Mouse (Mus musculus) liver, embryonic 14.5 days (tissue): ENCODE data around the gene Sbf1. TPM values are rescaled to one million over a fixed set of nuclear protein-coding genes. Genes with fewer than 3 reads are reported as not detected.

Experiments
- ATAC-seq: fragments of 200-750 bp; cut with Nextera tagmentation; 2 replicates; pipeline ENCODE4 v1.8.0; 2017; ENCODE audit warnings: moderate number of reproducible peaks, mild to moderate bottlenecking, moderate library complexity; ENCODE audit not compliant: insufficient read depth
- DNase-seq, 3 experiments: peaks; one replicate each; pipeline ENCODE4 v3.0.0-alpha.2; 2012 to 2013; ENCODE audit warnings: low read depth in 3 of 3, low spot score in 3 of 3
- H3K27ac ChIP-seq: fragments of 300-500 bp; sonication (generic); 2 replicates; pipeline ENCODE4 v1.5.1; 2014; ENCODE audit warnings: moderate library complexity, mild to moderate bottlenecking, control low read depth, inconsistent platforms
- H3K27me3 ChIP-seq: fragments of 300-500 bp; sonication (generic); 2 replicates; pipeline ENCODE4 v1.6.1; 2014; ENCODE audit warnings: mild to moderate bottlenecking, low read length, moderate library complexity; ENCODE audit not compliant: control insufficient read depth, insufficient read depth
- H3K36me3 ChIP-seq: fragments of 300-500 bp; sonication (generic); replicated peaks from 2 replicates; pipeline ENCODE4 v1.6.1; 2014; ENCODE audit warnings: low read depth; ENCODE audit not compliant: control insufficient read depth, insufficient read depth
- H3K4me1 ChIP-seq, 2 experiments: fragments of 200-500 bp in 1 of 2; fragments of 300-500 bp in 1 of 2; sonication (generic) in 1 of 2; replicated peaks; 2 replicates each; pipeline ENCODE4 v1.6.1; 2012 to 2014; ENCODE audit warnings: antibody characterized with exemption in 1 of 2, inconsistent platforms in 1 of 2, low read length in 1 of 2; ENCODE audit not compliant: control insufficient read depth in 2 of 2, insufficient read depth in 2 of 2
- H3K4me2 ChIP-seq: fragments of 300-500 bp; sonication (generic); 2 replicates; pipeline ENCODE4 v1.6.1; 2014; ENCODE audit warnings: low read depth, mild to moderate bottlenecking, control low read depth, moderate library complexity
- H3K4me3 ChIP-seq, 2 experiments: fragments of 200-500 bp in 1 of 2; fragments of 300-500 bp in 1 of 2; sonication (generic) in 1 of 2; 2 replicates each; pipeline ENCODE4 v1.5.1; 2012 to 2014; ENCODE audit warnings: low read depth in 2 of 2, low read length in 2 of 2, mild to moderate bottlenecking in 2 of 2, control low read depth in 1 of 2, inconsistent platforms in 1 of 2, moderate library complexity in 1 of 2; ENCODE audit not compliant: insufficient read depth in 1 of 2
- H3K9ac ChIP-seq: fragments of 300-500 bp; sonication (generic); replicated peaks from 2 replicates; pipeline ENCODE4 v1.6.1; 2014; ENCODE audit warnings: mild to moderate bottlenecking, control low read depth, moderate library complexity
- H3K9me3 ChIP-seq: fragments of 300-500 bp; sonication (generic); 2 replicates; pipeline ENCODE4 v1.6.1; 2016; ENCODE audit warnings: low read length, mixed read lengths; ENCODE audit not compliant: control insufficient read depth
- CTCF ChIP-seq: IDR thresholded peaks from 2 replicates; pipeline ENCODE4 v1.5.1; 2016; ENCODE audit warnings: antibody characterized with exemption, low read depth, control low read depth
- EP300 ChIP-seq: IDR thresholded peaks from 2 replicates; pipeline ENCODE4 v1.6.1; 2016; ENCODE audit warnings: antibody characterized with exemption, low read depth
- WGBS: fragments of 180-500 bp; shearing (Covaris S2); extraction: QIAGEN DNeasy Blood & Tissue Kit; methylation state at CpG from one replicate; pipeline ENCODE4 v1.1.7; 2014; ENCODE audit not compliant: insufficient replicate concordance; 5-methylcytosine and 5-hydroxymethylcytosine counted together
- polyA plus RNA-seq, 2 experiments: library from polyadenylated mRNA; depleted of rRNA in 1 of 2; stranded (reverse) in 1 of 2; unstranded in 1 of 2; fragments of >200 nt; fragmentation: Nextera tagmentation in 1 of 2; extraction: Ambion mirVana in 1 of 2; gene quantifications; 2 replicates each; pipeline versions ENCODE4 v1.2.1 to v1.2.3; 2012 to 2014

Gene Sbf1
- polyA plus RNA-seq (2012; rRNA removed) (20.8 and 29.3 TPM in 2 replicates), polyA plus RNA-seq (2014; fragmentation: Nextera tagmentation; extraction: Ambion mirVana) (17.8 and 23.5 TPM in 2 replicates)

GRCm38 (mm10) chr15:89315190-89315731, at the start of gene Sbf1:
Gene Sbf1 (minus strand): TSS chr15:89315311.
- Histone ChIP-seq H3K9me3 (no peaks in the 10 kb centered on the region), H3K27me3 (no peaks in the 10 kb centered on the region), H3K4me1 (peaks cover 11 to 18% of the 10 kb centered on the region in 2 experiments; a peak in 3 of 4 replicates), H3K9ac (peak within 1 kb of the TSS; percentile 91), H3K4me3 (peak within 1 kb of the TSS; percentile 85 to 86), H3K4me2 (peak within 1 kb of the TSS; percentile 86), H3K27ac (no peak within 1 kb of the TSS; the same call in 1 of the 2 replicates), H3K36me3 (no peaks in the 10 kb centered on the region)
- under 1% methylated on average over 37 of the region's 37 CpGs for WGBS
- DNase-seq (peak; percentile 93 to 94 (median 93)), ATAC-seq (peak; percentile 100)
- peak; percentile 15; the same call in 1 of the 2 replicates for TF ChIP-seq CTCF
- no peak for TF ChIP-seq EP300

- 92% methylated on average over 7 of the region's 7 CpGs for WGBS
- no peaks in the 10 kb centered on the region for H3K9me3 ChIP-seq
- no peak overlapping the region for H3K4me2 ChIP-seq
- H3K27ac ChIP-seq, result no peak overlapping the region
- no peaks in the 10 kb centered on the region for H3K27me3 ChIP-seq
- no peak for TF ChIP-seq EP300
- TF ChIP-seq CTCF, result no peak
- ATAC-seq (no peak), DNase-seq (no peak)
- no peak overlapping the region for H3K4me3 ChIP-seq
- H3K4me1 ChIP-seq, result peaks cover 5 to 6% of the 10 kb centered on the region in 2 experiments; a peak in 2 of 4 replicates
- H3K9ac ChIP-seq, result no peak overlapping the region
- H3K36me3 ChIP-seq, result peaks cover 84% of the 10 kb centered on the region
Measured at GRCm38 (mm10) chr15:89363051-89363450, 47.9 kb upstream of the Sbf1 start.

GRCm38 (mm10) chr15:89358784-89359183, 43.7 kb upstream of the Sbf1 start:
- H3K4me1 ChIP-seq, result peaks cover 16 to 22% of the 10 kb centered on the region in 2 experiments
- no peak for ATAC-seq

GRCm38 (mm10) chr15:89356372-89356771, 41.3 kb upstream of the Sbf1 start:
- Histone ChIP-seq H3K27me3 (no peaks in the 10 kb centered on the region), H3K9me3 (no peaks in the 10 kb centered on the region), H3K36me3 (peaks cover 36% of the 10 kb centered on the region), H3K4me1 (peaks cover 16 to 22% of the 10 kb centered on the region in 2 experiments), H3K4me2 (peak overlapping the region; percentile 77), H3K9ac (peak overlapping the region; percentile 96), H3K27ac (peak overlapping the region; percentile 74), H3K4me3 (peak overlapping the region; percentile 80 to 96)
- TF ChIP-seq EP300 (0 out of 2 replicates have a peak, but pooled peaks have one; percentile 25), CTCF (no peak)
- under 1% methylated on average over 15 of the region's 15 CpGs for WGBS
- DNase-seq (peak; percentile 82 to 83 (median 82)), ATAC-seq (peak; percentile 56)

More at GRCm38 (mm10) chr15:89358784-89359183, 43.7 kb upstream of the Sbf1 start:
- H3K36me3 ChIP-seq, result peaks cover 43% of the 10 kb centered on the region
- H3K9me3 ChIP-seq, result no peaks in the 10 kb centered on the region
- H3K9ac ChIP-seq, result 0 out of 2 replicates have a peak overlapping the region, but pooled peaks have one; percentile 9
- TF ChIP-seq EP300 (no peak), CTCF (no peak)
- 0 out of 2 replicates have a peak overlapping the region, but pooled peaks have one; percentile 22 for H3K4me2 ChIP-seq
- H3K4me3 ChIP-seq, result no peak overlapping the region
- no peaks in the 10 kb centered on the region for H3K27me3 ChIP-seq
- DNase-seq, result no peak
- WGBS, result 43% methylated on average over 3 of the region's 3 CpGs
- H3K27ac ChIP-seq, result no peak overlapping the region
